Mouse (Mus musculus): Measurements from ENCODE around the gene Pgs1.

Gene Pgs1

DNA sequence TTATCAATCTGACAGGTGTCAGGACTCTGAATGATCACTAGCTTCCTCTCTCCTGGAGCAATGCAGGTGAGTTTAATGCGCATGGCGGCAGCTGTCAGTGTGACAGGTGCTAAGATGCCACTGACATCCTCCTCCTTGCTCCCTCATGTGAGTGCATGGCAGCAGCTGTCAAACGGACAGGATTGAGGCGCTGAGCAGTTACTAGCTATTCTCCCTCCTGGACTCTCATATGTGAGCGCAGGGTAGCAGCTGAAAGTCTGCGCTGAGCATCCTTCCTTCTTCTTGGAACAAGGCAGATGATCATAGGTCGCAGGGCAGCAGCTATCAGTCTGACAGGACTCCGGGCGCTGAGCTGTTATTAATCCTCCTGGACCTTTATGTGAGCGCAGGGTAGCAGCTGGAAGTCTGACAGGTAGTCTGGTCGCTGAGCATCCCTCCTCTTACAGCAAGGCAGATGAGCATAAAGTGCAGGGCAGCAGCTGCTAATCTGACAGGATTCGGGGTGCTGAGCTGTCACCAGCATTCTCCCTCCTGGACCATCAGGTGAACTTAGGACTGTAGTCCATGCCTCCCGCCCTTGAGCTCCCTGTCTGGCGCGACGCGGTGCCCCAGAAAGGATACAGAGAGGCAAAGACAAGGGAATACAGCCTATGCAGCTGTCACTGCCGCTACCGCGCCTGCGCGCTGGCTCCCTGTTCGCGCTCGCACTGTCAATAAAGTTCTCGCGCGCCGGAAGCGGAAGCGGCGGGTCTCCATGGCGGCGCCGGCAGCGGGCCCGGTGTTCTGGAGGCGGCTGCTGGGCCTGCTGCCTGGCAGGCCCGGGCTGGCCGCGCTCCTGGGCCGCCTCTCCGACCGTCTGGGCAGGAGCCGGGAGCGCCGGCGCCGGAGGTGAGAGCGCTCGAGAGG, at the start of gene Pgs1:
Gene Pgs1, plus strand, starts transcription at position 167 of the 906 bp plus-strand sequence.
- peak; percentile 89 for DNase-seq (ENCODE audit: low spot score)

DNA sequence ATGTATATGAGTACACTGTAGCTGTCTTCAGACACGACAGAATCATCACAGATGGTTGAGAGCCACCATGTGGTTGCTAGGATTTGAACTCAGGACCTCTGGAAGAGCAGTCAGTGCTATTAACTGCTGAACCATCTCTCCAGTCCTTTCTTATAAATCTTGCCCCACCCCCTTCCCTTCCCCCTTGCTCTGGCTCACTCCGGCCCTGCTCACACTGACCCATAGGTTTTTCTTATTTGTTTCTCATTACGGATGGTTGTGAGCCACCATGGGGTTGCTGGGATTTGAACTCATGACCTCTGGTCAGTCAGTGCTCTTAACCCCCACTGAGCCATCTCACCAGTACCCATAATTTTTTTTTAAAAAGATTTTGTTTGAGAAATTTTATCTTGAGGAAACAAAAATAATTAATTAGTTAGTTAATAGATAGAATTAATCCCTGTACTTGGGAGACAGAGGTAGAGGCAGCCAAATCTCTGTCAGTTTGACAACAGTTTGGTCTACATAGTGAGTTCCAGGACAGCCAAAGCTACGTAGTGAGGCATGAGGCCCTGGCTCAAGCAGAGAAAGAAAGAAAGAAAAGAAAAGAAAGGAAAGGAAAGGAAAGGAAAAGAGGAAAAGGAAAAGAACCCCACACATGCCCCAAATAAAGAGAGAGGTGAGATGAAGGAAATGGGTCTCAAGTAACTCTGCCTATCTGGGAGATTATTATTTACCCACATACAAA, 46.9 kb upstream of the Pgs1 start:
- no peak for DNase-seq (ENCODE audit: low spot score)

DNA sequence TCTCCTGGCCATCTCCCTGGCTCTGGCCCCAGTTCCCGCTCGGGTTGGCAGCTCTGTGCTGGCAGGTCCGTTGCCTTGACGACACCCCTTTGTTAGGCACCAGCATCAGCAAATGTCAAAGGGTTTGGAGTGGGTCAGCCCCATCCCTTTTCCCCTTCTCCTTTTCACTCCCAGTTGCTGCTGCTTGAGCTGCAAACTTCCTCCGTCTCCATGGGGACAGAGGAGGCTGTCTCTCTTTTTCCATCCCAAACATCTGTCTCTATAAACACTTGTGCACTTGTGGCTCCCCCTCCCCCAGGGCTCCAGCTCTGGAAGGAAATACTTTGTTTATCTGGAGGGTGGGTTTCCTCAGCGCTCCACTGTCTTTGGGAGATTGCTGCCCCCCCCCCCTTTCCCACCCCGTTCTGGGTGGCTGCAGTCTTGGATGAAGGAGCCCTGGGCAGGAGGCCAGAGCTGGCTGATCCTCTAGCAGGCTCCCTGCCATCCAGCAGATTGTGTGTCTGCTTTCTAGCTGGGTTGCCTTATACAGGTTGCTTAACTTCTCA, 46.3 kb upstream of the Pgs1 start:
- peak; percentile 71 for DNase-seq (ENCODE audit: low spot score)

DNA sequence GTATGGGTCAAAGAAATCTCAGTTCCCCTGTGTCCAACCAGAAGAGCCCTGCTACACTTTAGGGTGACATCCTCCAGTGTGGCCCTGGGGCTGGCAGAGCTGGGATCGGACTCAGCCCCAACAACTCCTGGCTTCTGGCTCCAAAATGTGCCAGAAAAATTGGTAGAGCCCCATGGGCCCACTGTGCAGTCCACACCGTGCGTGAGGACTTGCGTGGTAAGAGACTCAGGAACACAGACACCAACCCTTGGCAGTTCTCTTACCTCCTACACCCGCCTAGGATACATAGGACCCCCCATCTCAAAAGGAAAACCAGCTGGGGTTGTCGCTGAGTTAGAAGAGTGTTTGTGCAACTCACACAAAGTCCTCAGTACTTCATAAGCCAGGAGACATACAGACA, 45.2 kb upstream of the Pgs1 start:
- no peak for DNase-seq (ENCODE audit: low spot score)

DNA sequence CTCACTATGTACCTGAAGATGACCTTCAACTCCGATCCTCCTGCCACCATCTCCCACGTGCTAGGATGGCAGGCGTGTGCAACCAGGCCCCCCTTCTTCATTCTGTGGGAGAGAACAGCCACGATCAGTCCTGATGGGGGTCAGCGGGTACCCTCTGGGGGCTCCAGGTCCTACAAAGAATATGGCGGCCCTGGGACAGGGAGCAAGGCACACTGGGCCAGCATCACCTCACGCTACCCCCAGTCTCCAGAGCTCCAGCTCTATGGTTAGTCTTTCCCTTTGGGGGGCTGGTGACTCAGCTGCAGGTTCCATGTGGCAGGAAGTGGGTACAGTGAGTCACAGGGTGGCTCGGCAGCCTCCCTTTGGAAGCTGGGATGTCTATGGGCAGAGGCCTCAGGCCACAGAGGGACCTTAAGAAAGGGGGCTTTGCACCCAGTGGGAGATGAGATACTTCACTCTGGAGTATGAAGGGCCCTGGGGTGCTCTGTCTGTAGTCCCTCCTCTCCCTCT, 44.7 kb upstream of the Pgs1 start:
- DNase-seq (ENCODE audit: low spot score), result no peak

DNA sequence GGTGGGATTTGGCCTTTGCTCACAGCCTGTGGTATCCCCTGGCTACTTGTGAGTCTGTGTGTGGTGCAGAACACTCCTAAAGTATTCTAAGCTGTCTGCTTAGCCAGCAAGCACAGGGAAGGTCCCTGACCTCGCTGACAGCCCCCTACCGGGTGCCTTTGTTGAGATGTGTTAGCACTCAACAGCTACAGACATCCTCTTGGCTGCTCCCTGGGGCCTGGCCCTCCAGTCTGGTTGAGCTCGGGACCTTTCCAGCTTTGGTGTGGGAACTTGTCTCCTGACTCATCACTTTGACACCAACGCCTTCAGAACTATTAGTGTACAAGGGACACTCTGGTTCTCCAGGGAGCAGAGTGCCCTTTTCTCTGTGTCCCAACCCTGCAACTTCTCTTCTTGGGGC, 44.2 kb upstream of the Pgs1 start:
- DNase-seq (ENCODE audit: low spot score), result peak; percentile 55

DNA sequence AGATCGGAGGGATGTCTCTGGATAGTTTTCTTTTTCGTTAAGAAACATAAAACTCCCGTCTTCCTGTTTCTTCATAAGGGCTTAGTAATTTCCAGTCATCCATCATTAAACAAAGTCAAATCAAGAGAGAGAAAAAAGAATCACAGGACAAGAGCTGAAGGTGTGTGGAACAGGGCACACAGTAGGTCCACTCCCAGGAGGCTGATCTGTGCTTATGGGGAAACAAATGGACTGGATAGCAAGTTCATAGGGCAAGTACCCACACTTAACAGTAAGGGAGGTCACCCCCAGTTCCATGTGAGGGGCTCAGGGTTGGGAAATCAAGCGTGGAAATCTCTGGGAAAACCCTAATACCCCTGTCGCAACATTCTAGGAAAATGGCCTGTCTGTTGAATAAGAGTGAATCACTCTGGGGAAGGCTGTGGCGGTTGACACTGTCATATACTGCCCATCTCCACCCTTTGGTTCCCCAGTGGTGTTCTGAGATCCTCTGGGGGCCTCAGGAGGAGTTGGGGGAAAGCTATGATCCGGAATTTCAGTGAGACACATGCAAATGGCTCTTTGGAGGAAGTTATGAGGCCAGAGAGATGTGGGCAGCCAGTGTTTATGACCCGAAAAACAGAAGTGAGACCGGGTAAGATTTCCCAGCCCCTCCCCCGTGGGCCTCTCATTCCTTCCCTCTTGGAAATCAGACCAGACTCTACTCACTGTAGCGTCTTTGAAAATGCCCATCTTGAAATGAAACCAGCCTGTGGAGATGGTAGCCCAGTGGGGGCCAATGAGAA, 39.7 kb upstream of the Pgs1 start:
- no peak for DNase-seq (ENCODE audit: low spot score)

DNA sequence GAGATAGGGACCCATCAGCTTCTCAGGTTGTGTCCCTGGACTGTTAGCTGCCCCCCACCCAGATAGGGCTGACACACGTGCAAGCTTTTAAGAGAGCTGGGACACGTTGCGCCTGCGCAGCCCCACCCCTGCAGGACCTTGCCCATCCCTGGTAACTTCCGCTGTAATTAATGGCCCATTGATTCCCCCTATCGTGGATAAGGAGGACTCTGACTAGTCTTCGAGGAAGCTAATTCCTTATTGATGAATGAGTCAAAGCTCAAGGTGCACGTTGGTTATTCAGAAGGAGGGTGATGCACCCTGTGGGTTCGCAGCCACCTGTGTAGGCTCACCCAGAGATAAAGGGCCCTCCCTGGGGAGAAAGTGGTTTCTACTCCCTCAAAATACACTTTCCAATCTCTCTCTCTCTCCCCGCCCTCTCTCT, 39.1 kb upstream of the Pgs1 start:
- DNase-seq (ENCODE audit: low spot score), result no peak

DNA sequence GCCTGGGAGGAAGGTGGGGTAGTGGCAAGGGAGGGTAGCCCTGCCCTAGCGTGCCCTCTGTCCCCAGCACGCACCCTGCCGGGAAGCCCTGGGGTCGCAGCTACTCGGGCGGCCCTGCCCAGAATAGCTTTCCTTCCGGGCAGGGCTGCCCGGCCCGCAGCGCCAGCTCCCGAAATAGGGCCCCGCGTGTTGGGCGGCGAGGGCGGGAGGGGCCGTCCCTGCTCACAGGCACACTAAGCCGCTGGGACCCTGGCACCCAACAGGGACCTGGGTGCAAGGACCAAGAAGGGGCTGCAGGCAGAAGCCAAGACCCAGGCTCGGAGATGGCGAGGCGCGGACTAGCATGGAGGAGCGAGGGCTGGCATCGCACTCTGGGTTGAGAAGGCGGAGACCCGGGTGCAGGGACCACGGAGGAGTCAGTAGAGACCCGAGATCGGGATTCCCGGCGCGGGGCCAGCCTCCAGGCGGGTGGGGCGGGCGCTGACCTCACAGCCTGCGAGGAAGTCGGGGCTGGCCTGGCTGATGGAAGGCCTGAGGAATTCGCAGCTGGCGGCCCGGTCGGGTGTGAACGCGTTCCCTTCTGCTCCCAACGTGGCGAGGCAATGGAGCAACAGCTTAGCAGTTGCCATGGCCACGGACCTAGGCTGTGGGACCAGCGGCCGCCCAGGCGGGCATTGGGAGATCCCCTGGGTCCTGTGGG, 36.5 kb upstream of the Pgs1 start:
- DNase-seq (ENCODE audit: low spot score), result peak; percentile 69

DNA sequence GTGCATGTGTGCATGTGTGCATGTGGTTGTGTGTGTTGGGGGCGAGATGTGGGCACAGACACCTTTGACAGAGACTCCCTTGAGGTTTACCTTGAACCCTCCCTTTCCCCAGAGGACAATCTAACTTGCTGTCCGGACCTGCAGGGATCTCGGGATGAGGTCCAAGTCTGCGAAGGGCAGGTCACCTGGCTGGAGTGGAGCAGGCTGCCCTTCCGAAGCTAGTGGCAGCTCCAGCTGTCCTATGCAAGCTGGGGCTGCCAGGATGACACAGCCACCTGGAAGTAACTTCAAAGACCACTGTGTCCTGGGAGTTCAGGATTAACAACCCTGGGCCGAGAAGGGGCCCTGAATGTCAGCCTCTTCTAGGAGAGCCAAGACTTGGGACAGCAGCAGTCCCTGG, 34.7 kb upstream of the Pgs1 start:
- no peak for DNase-seq (ENCODE audit: low spot score)

DNA sequence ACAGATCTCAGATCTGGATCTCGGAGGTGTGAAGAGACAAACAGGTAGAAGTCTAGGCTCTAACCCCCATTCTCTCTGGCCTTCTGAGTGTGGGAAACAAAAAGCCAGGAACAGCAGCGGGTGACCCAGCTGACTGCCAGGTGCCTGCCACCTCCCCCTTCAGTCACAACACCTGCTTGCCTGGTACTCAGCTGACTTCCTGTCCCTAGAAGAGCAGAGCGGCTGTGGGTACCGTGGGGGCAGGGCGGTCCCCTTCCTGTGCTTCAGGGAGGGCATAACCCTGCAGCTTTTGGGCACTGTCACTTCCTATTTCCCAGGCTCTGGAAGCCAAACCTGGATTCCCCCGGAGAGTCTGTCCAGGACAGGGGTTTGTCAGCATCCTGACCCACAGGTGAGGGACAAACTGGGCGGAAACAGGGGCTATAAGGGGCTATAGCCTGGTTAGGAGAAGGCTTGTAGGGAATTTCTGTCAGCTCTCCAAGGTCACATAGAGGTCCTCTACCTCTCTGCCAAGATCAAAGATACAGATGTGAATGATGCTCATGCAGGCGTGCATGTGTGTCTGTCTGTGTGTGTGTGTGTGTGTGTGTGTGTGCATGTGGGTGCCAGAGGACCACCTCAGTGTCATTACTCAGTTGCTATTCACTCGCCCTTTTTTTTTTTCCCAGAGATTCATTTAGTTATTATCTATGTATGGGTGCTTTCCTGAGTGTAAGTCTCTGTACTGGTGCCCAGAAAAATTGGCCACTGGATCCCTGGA, 33.7 kb upstream of the Pgs1 start:
- no peak for DNase-seq (ENCODE audit: low spot score)

DNA sequence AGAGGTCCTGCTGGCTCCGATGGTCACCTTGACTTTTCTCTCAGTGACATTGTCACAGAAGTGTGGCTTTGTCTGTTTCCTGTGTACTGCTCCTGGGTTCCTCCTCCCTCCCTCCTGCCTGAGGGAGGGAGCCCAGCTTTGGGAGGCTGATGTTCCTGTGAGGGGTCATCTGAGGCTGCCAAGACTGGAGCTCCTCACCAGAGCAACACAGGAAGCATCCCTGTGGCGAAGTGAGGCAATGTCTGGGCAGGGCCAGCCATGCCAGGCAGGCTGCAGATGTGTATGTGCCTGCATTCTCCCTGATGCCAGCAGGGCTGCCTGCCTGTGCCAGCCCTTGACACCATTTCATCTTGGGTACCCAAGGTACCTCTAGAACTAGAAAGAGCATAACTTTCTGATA, 32.0 kb upstream of the Pgs1 start:
- DNase-seq (ENCODE audit: low spot score), result no peak

DNA sequence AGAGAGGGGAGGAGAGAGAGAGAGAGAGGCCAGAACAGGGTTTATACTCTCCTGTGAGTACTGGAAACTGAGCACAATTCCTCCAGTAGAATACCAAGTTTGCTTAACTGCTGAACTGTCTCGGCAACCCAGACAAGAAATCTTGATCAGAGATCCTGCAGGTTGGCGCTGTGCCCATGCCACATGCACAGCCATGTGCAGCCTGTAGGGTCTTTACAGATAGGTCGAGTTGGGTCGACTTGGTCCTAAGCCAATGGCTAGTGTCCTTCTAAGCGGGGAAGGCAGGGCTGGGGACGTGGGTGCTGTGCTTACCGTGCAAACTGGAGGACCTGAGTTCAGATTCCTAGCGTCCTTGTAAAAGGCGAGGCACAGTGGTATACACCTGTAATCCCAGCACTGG, 31.3 kb upstream of the Pgs1 start:
- DNase-seq (ENCODE audit: low spot score), result no peak

DNA sequence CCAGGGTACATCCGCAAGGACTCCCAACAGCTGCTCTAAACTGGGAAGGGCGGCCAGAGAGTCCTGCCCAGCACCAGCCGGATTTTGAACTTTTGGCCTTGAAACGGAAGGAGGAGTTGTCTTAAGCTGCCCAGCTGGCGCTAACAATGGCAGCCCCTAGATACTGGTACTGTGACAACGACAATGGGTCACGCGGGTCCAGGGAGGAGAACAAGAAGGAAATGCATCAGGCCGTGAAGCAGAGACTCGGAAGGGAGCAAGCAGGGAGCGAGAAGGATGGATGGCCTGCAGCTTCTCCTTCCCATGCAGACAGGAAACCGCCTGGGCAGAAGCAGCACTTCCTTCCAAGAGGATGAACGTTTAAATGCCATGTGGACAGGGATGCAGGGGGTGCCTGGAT, 30.5 kb upstream of the Pgs1 start:
- DNase-seq (ENCODE audit: low spot score), result no peak

DNA sequence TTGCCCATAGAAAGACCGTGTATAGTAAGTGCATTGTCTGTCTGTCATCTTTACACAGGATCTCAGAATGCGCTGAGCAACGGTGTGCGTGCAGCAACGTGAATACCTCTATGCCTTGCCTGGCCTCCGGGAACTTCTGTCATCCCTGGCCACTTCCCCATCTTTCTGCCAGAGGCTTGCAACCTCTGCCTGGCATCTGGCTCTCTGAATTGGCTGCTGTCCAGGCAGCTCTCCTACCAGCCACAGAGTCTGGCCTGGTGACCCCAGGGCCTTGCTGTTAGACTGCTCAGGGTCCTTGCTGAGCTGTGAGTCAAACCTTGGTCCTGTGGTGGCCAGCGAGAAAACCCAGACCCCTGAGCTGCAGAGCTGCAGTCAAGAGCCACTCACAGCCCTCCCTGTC, 27.9 kb upstream of the Pgs1 start:
- DNase-seq (ENCODE audit: low spot score), result peak; percentile 82

DNA sequence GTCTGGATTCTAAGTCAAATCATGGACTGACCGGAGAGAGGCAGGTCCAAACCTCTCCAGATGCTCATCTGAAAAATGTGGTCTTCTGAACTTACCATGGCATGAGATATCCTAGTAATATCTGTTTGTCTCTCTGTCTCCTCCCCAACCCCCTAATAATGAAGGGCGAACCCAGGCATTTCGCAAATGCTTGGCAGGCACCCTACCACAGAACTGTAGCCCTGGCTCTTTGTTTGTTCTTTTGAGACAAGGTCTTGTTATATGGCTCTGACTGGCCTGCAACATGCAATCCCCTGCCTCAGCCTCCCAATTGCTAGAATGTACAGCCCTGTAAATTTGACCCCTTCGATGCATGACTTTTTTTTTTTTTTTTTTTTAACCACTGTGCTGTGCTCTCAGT, 26.9 kb upstream of the Pgs1 start:
- no peak for DNase-seq (ENCODE audit: low spot score)

DNA sequence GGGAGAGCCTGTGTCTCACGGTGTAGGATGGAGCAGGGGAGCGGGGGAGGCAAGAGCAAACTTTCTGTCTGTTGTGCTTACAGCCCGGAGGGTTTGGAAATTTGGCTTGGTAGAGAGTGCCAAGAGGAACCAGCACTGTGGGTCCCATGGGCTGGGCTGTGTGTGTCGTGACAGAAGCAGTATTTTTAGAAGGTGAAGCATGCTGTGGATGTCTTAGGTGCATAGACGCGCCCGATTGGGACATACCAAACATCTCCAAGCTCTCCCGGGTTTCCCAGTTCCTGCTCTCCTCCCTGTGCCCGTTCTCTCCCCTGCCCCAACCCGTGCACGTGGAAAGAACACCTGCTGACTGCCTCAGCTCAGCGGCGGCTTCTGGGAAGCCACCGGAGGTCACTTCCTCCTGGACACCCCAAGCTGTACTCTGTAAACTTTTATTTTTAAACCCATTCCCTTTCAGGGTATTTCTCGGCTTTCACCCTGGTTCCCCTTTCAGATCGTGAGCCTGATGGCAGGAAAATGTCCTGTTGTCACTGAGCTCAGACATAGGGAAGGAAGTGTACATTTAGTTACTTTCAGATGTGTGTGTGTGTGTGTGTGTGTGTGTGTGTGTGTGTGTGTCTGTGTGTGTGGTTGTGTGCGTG, 26.2 kb upstream of the Pgs1 start:
- DNase-seq (ENCODE audit: low spot score), result no peak

DNA sequence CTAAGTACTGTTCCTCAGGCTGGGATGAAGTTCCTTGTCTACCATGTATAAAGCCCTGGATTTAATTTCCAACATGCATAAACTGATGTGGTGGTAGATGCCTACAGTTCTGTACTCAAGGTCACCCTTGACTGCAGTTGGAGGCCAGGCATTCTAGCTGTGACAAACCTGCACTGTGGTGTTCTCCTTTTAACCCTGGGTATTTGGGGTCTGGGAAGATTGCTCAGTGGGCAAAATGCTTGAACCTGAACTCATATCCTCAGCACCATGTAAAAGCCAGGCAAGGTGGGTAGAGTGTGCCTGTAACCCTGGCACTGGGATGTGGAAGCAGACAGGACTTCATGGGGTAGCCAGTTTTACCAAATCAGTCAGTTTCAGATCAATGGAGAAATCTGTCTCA, 25.5 kb upstream of the Pgs1 start:
- DNase-seq (ENCODE audit: low spot score), result no peak

DNA sequence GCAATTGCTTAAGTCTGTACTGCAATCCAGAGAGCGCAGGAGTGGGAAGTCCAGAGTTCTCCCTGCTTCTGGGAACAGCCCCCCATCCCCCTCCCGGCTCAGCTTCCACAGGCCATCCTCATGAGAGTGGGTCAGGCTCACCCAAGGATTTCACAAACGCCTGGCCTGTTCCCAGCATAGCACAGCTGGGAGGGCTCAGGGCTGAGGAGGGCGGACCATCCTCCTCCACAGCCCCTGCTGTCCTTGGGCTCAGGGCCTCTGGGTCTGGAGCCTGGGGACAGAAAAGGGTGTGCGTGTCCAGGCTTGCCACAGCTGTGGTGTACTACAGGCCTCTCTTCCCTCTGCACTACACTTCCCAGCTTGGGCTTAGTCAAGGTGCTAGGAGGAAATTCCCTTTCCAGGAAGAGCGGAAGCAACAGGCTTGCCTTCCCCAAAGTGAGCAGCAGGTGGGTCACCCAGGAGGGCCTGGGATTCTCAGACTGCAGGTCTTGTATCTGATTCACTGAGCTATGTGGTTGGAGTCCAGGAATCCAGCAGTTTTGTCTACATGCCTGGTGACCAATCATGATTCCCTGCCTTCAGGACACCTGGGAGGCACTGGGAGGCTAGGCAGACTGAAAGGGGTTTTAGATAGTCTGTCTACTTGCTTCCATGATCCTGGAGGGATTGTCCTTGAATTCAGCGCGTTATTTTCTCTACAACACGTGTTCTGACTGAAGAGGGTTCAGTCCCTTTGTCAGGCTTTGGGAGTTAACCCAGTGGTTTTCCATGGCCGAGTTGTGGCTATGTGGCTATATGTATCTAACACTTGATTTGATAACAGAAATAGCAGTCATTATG, 23.6 kb upstream of the Pgs1 start:
- DNase-seq (ENCODE audit: low spot score), result peak; percentile 85
